Mouse (Mus musculus) C2C12 (cell line): ENCODE measurements at regions not wholly inside any gene's neighbourhood (a gene's known extent, or its start where the extent isn't known, plus 50 kb on each side); places are given as distances from the start of the nearest gene placed in this dataset.

Experiments
- H3K27me3 ChIP-seq: one replicate; pipeline ENCODE4 v1.6.1; 2011; ENCODE audit not compliant: control insufficient read depth, insufficient read depth, insufficient read length
- H3K36me3 ChIP-seq: one replicate; pipeline ENCODE4 v1.6.1; 2011; ENCODE audit not compliant: control insufficient read depth, insufficient read depth
- H3K4me3 ChIP-seq: one replicate; pipeline ENCODE4 v1.5.1; 2011; ENCODE audit warnings: mild to moderate bottlenecking, control low read depth; ENCODE audit not compliant: poor library complexity, insufficient read depth, severe bottlenecking
- H3K79me2 ChIP-seq: one replicate; pipeline ENCODE4 v1.6.1; 2011; ENCODE audit not compliant: control insufficient read depth, insufficient read depth
- H3K79me3 ChIP-seq: one replicate; pipeline ENCODE4 v1.6.1; 2011; ENCODE audit warnings: low read depth, control low read depth
- H3ac ChIP-seq: one replicate; pipeline ENCODE3; 2011; ENCODE audit warnings: low read depth; ENCODE audit not compliant: control insufficient read depth, insufficient read length
- CEBPB ChIP-seq: IDR thresholded peaks from one replicate; pipeline ENCODE4 v1.6.1; 2011; ENCODE audit warnings: low read depth, mild to moderate bottlenecking, control low read depth, moderate library complexity
- CTCF ChIP-seq: IDR thresholded peaks from one replicate; pipeline ENCODE4 v1.5.1; 2011; ENCODE audit not compliant: control insufficient read depth, insufficient read depth, insufficient read length
- FOSL1 ChIP-seq: IDR thresholded peaks from one replicate; pipeline ENCODE4 v1.8.0; 2011; ENCODE audit warnings: mild to moderate bottlenecking, low read length; ENCODE audit not compliant: poor library complexity, insufficient read depth, severe bottlenecking
- MAX ChIP-seq: IDR thresholded peaks from one replicate; pipeline ENCODE4 v1.6.1; 2011; ENCODE audit warnings: mild to moderate bottlenecking, control low read depth
- MYOD1 ChIP-seq: IDR thresholded peaks from one replicate; pipeline ENCODE4 v1.6.1; 2011; ENCODE audit warnings: low read depth; ENCODE audit not compliant: control insufficient read depth, insufficient read length
- MYOG ChIP-seq: IDR thresholded peaks from one replicate; pipeline ENCODE4 v1.6.1; 2011; ENCODE audit not compliant: control insufficient read depth, insufficient read length; ENCODE audit errors: extremely low read depth
- USF1 ChIP-seq: IDR thresholded peaks from one replicate; pipeline ENCODE4 v1.6.1; 2011; ENCODE audit warnings: low read depth, mild to moderate bottlenecking, control low read depth, moderate library complexity

- Histone ChIP-seq H3K79me2 (no peaks in the 10 kb centered on the region), H3K79me3 (no peaks in the 10 kb centered on the region), H3K36me3 (no peaks in the 10 kb centered on the region), H3K4me3 (no peak overlapping the region), H3ac (no peak overlapping the region), H3K27me3 (no peaks in the 10 kb centered on the region)
- TF ChIP-seq MYOD1 (no peak), CEBPB (no peak), MYOG (no peak), CTCF (no peak), MAX (no peak), USF1 (no peak), FOSL1 (no peak)
Observed at GRCm38 (mm10) chr14:76239856-76240493, 129.3 kb downstream of the Nufip1 start.

DNA sequence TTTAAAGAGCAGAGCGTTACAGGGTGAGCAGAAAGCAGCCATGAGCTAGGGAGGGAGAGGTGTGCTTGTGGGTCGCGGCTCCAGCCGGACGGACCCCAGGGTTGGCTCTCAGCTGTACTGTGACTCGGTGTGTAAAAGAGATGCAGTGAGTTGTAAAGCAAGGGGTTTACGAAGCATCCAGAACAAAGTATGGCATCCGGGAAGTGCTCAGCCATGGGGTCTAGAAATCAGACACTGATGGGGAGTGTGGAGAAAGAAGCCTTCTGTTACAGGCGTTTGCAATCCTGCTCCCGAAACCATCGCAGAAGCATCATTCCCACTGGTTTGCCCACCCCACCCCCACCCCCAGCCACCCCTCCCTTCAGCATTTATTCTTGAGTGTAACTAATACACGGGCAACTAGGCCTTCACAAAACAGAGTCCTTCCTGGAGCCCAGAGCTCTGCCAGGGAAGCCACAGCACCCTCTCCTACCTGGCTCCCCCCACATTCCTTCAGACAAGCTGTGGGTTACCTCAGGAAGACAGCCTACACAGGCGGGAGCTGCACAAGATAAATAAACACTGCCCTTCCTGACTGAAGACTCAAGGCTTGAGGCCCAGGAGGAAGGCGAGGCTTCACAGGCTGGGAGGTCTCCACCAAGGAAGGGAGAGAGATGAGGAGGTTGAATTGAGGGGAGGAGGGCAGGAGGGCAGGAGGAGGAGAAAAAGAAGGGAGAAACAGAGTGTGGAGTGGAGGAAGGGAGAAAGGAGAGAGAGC is 133.1 kb downstream of the Nufip1 start:
- H3K79me3 ChIP-seq, result no peaks in the 10 kb centered on the region
- H3K36me3 ChIP-seq, result no peaks in the 10 kb centered on the region
- no peaks in the 10 kb centered on the region for H3K79me2 ChIP-seq
- no peak overlapping the region for H3ac ChIP-seq
- H3K27me3 ChIP-seq, result no peaks in the 10 kb centered on the region
- no peak overlapping the region for H3K4me3 ChIP-seq
- TF ChIP-seq MAX (no peak), CEBPB (no peak)

DNA sequence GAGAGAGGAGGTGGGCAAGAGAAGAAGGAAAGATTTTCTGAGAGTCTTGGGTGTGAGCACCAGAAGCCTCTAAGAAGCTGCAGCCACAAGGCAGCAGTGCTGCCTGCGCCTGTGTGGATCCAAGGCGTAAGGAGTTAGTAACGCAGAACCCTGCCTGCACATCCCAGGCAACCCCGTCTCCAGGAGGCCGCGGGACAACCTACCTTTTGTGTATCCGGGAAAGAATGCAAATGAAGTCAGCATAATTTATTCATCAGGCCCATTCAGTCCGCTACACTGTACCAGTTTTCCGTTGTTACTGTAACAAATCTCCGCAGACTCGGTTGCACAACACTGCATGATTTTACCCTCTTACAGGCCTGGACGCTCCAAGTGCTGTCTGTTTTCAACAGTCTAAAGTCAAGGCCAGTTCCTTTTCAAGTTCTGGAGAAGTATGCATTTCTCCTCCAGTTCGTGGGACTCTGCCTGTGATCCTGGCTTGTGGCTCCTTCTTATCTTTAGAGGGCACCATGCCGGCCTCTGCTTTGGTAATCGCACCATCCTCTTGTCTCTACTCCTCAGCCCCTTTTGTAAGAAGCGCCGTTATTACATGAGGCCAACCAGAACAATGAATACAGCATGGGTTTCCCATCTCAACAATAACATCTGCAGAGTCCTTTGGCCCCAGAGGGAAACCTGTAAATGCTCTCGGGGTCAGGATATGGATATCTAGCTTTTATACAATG is 133.8 kb downstream of the Nufip1 start:
- TF ChIP-seq CTCF, result no peak
- TF ChIP-seq MYOD1, result no peak
- TF ChIP-seq USF1, result no peak
- TF ChIP-seq MYOG, result no peak
- no peak for TF ChIP-seq MAX
- TF ChIP-seq FOSL1, result no peak
- no peak for TF ChIP-seq CEBPB
- Histone ChIP-seq H3K36me3 (no peaks in the 10 kb centered on the region), H3ac (no peak overlapping the region), H3K79me3 (no peaks in the 10 kb centered on the region), H3K79me2 (no peaks in the 10 kb centered on the region), H3K4me3 (no peak overlapping the region), H3K27me3 (no peaks in the 10 kb centered on the region)

DNA sequence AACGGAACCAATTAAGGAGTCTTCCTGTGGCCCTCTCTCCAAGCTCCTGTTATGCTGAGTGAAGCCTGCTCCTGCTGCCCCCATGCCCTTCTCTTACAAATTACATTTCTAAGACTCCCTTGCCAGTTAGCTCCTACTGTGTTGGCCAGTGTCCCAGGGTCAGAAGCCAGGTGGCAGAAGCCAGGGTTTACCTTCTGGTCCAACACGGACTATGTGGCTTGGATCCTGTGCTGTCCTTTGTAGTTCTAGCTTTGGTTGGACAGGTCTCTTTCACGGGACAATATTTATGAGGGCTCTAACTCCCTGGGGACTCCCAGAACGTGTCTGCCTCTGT is 134.3 kb downstream of the Nufip1 start:
- H3K4me3 ChIP-seq, result no peak overlapping the region
- no peak overlapping the region for H3ac ChIP-seq
- no peaks in the 10 kb centered on the region for H3K79me3 ChIP-seq
- no peaks in the 10 kb centered on the region for H3K79me2 ChIP-seq
- H3K36me3 ChIP-seq, result no peaks in the 10 kb centered on the region
- H3K27me3 ChIP-seq, result no peaks in the 10 kb centered on the region
- TF ChIP-seq CEBPB (no peak), MAX (no peak), MYOD1 (no peak), FOSL1 (no peak), USF1 (no peak), CTCF (no peak)

DNA sequence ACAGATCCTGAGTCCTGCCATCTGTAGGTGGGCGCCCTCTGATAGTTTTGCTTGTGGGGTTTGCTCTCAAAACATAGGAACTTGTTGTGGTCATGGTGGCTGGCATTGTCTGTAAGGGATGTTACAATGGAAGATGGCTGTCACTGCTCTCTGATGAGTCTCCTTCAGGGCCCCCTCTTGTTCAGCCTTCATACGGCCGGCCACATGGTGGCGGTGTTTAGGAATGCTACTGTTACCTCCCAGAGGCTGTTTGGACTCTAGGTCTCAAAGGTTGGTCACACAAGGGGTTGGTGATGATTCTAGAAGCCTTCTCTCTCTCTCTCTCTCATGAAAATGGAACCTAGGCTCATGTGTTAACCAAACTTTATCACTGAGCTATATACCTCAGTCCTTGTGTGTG is 137.0 kb downstream of the Nufip1 start:
- Histone ChIP-seq H3K27me3 (no peaks in the 10 kb centered on the region), H3K36me3 (no peaks in the 10 kb centered on the region), H3K79me2 (no peaks in the 10 kb centered on the region)

GRCm38 (mm10) chr14:76253850-76254249 is 143.2 kb downstream of the Nufip1 start:
- H3K79me3 ChIP-seq, result no peaks in the 10 kb centered on the region
- H3K36me3 ChIP-seq, result no peaks in the 10 kb centered on the region
- H3K27me3 ChIP-seq, result no peaks in the 10 kb centered on the region
- H3K4me3 ChIP-seq, result no peak overlapping the region
- H3K79me2 ChIP-seq, result no peaks in the 10 kb centered on the region
- no peak overlapping the region for H3ac ChIP-seq
- TF ChIP-seq FOSL1 (no peak), MAX (no peak), MYOG (no peak), USF1 (no peak), MYOD1 (no peak), CEBPB (no peak), CTCF (no peak)

More for the DNA sequence above, 137.0 kb downstream of the Nufip1 start:
- Histone ChIP-seq H3K79me3 (no peaks in the 10 kb centered on the region), H3K4me3 (no peak overlapping the region), H3ac (no peak overlapping the region)
- TF ChIP-seq MAX, result no peak
- TF ChIP-seq MYOG, result no peak
- TF ChIP-seq MYOD1, result no peak
- no peak for TF ChIP-seq CEBPB
- TF ChIP-seq USF1, result no peak
- TF ChIP-seq FOSL1, result no peak
- no peak for TF ChIP-seq CTCF
